Mouse (Mus musculus): Measurements from ENCODE around the gene Sirt4. TPM values are rescaled to one million over a fixed set of nuclear protein-coding genes. Genes with fewer than 3 reads are reported as not detected.
A peak's percentile ranks its signal among the peaks of the same experiment; 100 is the strongest.

The Sirt4 gene
- polyA plus RNA-seq, 1 experiment from 2014 or later: 18.5 TPM

DNA sequence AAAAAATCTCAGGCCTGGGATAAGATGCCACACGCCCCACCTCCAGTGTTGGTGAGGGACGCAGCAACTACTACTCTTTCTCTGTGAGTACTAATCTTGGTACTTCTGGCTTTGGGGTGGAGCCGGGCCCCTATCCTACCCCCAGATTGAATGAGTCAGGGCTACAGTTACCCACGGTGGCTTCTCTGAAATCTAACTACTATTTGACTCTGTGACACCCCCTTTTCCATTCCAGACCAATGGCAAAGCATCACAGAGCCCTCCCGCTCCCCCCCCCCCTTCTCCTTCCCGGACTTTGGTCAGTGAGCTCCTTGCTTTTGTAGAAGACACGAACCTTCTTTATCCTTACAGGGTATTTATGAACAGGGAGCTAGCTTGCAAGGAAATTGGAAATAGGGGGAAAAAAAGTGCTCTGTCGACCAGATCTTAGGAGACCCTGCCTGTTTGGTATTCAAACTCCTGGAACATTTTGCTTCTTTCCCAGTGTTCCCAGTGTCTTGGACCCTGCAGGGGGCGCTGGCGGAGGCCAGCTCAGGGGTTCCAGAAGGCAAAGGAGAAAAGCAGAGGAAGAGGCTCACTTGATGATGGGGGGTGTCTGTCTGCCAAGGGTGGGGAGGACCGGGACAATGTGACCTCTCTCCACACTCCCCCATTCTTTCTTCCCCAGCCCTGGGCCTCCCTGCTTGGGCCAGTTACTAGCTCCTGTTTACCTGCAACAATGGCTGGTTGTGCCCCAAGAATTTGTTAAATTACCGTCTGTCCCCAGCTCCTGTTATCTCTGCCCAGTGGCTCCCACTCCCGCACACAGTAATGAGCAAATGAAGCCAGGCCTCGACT is 53.2 kb downstream of the Sirt4 start:
- Histone ChIP-seq H3K27ac (peak overlapping the region; percentile 99), H3K36me3 (peaks cover 54% of the 10 kb centered on the region), H3K9me3 (replicated peaks) (no peaks in the 10 kb centered on the region), H3K4me3 (peak overlapping the region; percentile 100), H3K4me1 (peaks cover 80% of the 10 kb centered on the region), H3K27me3 (ENCODE audit: low read depth, poor library complexity, severe bottlenecking) (peaks cover 28% of the 10 kb centered on the region)
- WGBS: 8% methylated on average over 14 of the region's 14 CpGs
- peak; percentile 69 for DNase-seq (ENCODE audit: low spot score)

DNA sequence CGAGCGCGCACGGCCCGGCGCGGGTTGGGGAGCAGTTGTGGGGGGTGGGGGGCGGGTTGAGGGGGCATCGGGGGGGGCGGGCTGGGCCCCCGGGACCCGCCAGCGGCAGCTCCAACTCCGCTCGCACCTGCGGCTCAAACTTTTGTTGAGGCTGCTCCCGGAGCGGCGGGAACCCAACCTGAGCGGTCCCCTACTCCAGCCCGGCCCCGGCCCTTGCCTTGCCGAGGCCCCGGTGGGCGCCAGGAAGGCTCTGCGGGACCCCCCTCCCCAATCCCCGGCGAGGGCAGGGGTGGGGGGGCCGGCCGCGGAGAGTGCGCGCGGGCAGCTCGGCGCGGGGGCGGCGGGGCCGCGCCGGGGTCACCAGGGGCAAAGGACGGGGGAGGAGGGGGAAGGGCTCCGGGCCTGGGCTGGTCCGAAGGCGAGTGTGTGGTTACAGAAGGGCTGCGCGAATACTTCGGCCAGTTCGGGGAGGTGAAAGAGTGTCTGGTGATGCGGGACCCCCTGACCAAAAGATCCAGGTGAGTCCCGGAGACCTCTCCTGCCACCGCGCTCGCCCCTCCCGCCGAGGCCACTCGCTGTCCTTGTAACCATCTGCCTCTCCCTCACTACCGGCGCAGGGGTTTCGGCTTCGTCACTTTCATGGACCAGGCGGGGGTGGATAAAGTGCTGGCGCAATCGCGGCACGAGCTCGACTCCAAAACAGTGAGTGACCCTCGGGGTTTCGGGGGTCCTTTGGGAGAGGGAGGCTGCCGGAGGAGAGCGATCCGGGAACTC is 54.2 kb downstream of the Sirt4 start:
- peaks cover 71% of the 10 kb centered on the region for H3K4me1 ChIP-seq
- WGBS: under 1% methylated on average over 39 of the region's 73 CpGs
- no peaks in the 10 kb centered on the region for H3K9me3 ChIP-seq (replicated peaks)
- H3K27ac ChIP-seq: peak overlapping the region; percentile 99
- H3K36me3 ChIP-seq: peaks cover 45% of the 10 kb centered on the region
- peaks cover 28% of the 10 kb centered on the region for H3K27me3 ChIP-seq (ENCODE audit: low read depth, poor library complexity, severe bottlenecking)
- DNase-seq (ENCODE audit: low spot score): peak; percentile 66
- peak overlapping the region; percentile 100 for H3K4me3 ChIP-seq

- H3K36me3 ChIP-seq: peaks cover 37% of the 10 kb centered on the region
- no peaks in the 10 kb centered on the region for H3K9me3 ChIP-seq (replicated peaks)
- peak within 1 kb of the TSS; percentile 99 for H3K27ac ChIP-seq
- DNase-seq (ENCODE audit: low spot score): peak; percentile 81
- peaks cover 28% of the 10 kb centered on the region for H3K27me3 ChIP-seq (ENCODE audit: low read depth, poor library complexity, severe bottlenecking)
- H3K4me1 ChIP-seq: peaks cover 63% of the 10 kb centered on the region
- WGBS: 2% methylated on average over 80 of the region's 117 CpGs
- H3K4me3 ChIP-seq: peak within 1 kb of the TSS; percentile 100
Measured at GRCm38 (mm10) chr5:115429359-115430186, 55.0 kb downstream of the Sirt4 start, which contains the start of gene Msi1. TSS of gene Msi1 (plus strand) at chr5:115429599.

GRCm38 (mm10) chr5:115428831-115429358 is 55.6 kb downstream of the Sirt4 start:
- peaks cover 30% of the 10 kb centered on the region for H3K36me3 ChIP-seq
- H3K4me3 ChIP-seq: peak overlapping the region; percentile 100
- H3K9me3 ChIP-seq (replicated peaks): no peaks in the 10 kb centered on the region
- peak overlapping the region; percentile 99 for H3K27ac ChIP-seq
- no peak for DNase-seq (ENCODE audit: low spot score)
- H3K27me3 ChIP-seq (ENCODE audit: low read depth, poor library complexity, severe bottlenecking): peaks cover 28% of the 10 kb centered on the region
- under 1% methylated on average over 20 of the region's 20 CpGs for WGBS
- peaks cover 56% of the 10 kb centered on the region for H3K4me1 ChIP-seq

Other genes with a start within 250 kb of the Sirt4 start
- 130 and 157 TPM in 2 replicates for gene Pop5, start 248.9 kb downstream of the Sirt4 start, polyA plus RNA-seq (2016; fragmentation: Nextera tagmentation; extraction: Ambion mirVana)
- gene Rnf10, start 211.8 kb downstream of the Sirt4 start, polyA plus RNA-seq (2016; fragmentation: Nextera tagmentation; extraction: Ambion mirVana): 159 and 160 TPM in 2 replicates
- gene Coq5, start 205.1 kb downstream of the Sirt4 start, polyA plus RNA-seq (2016; fragmentation: Nextera tagmentation; extraction: Ambion mirVana): 54.1 and 57.2 TPM in 2 replicates
- gene Dynll1, start 183.7 kb downstream of the Sirt4 start, polyA plus RNA-seq (2016; fragmentation: Nextera tagmentation; extraction: Ambion mirVana): 1,816 and 1,865 TPM in 2 replicates
- 444 and 468 TPM in 2 replicates for gene Srsf9, start 157.5 kb downstream of the Sirt4 start, polyA plus RNA-seq (2016; fragmentation: Nextera tagmentation; extraction: Ambion mirVana)
- gene Gatc, start 143.5 kb downstream of the Sirt4 start, polyA plus RNA-seq (2016; fragmentation: Nextera tagmentation; extraction: Ambion mirVana): 33.3 and 34.1 TPM in 2 replicates
- 55.0 and 60.0 TPM in 2 replicates for gene Triap1, start 143.5 kb downstream of the Sirt4 start, polyA plus RNA-seq (2016; fragmentation: Nextera tagmentation; extraction: Ambion mirVana)
- 718 and 743 TPM in 2 replicates for gene Cox6a1, start 135.7 kb downstream of the Sirt4 start, polyA plus RNA-seq (2016; fragmentation: Nextera tagmentation; extraction: Ambion mirVana)
- 54.0 and 60.6 TPM in 2 replicates for gene Msi1, start 55.1 kb downstream of the Sirt4 start, polyA plus RNA-seq (2016; fragmentation: Nextera tagmentation; extraction: Ambion mirVana)
- gene Pla2g1b, start 18.5 kb downstream of the Sirt4 start, polyA plus RNA-seq (2016; fragmentation: Nextera tagmentation; extraction: Ambion mirVana): not detected in 2 replicates
- gene Pxn, start 22.0 kb upstream of the Sirt4 start, polyA plus RNA-seq (2016; fragmentation: Nextera tagmentation; extraction: Ambion mirVana): 36.8 and 45.3 TPM in 2 replicates
- gene Rplp0, start 74.7 kb upstream of the Sirt4 start, polyA plus RNA-seq (2016; fragmentation: Nextera tagmentation; extraction: Ambion mirVana): 1,442 and 1,757 TPM in 2 replicates
- gene Gcn1l1, start 80.5 kb upstream of the Sirt4 start, polyA plus RNA-seq (2016; fragmentation: Nextera tagmentation; extraction: Ambion mirVana): 63.3 and 63.8 TPM in 2 replicates
- 14.9 and 15.4 TPM in 2 replicates for gene Rab35, start 147.2 kb upstream of the Sirt4 start, polyA plus RNA-seq (2016; fragmentation: Nextera tagmentation; extraction: Ambion mirVana)
- 7.1 and 8.3 TPM in 2 replicates for gene Bicdl1, start 246.9 kb upstream of the Sirt4 start, polyA plus RNA-seq (2016; fragmentation: Nextera tagmentation; extraction: Ambion mirVana)

Measured in limb, embryonic 10.5 days (tissue).